Mouse (Mus musculus) MEL (cell line): ENCODE measurements around the gene Mrrf. TPM values are rescaled to one million over a fixed set of nuclear protein-coding genes. Genes with fewer than 3 reads are reported as not detected.

Source experiments
- DNase-seq: peaks from one replicate; pipeline ENCODE4 v3.0.0; 2011; ENCODE audit warnings: low read depth, low spot score
- H3K27ac ChIP-seq: 2 replicates; pipeline ENCODE4 v1.5.1; 2012; ENCODE audit warnings: low read depth, mild to moderate bottlenecking, control low read depth, low read length, moderate library complexity; ENCODE audit not compliant: control insufficient read depth
- H3K27me3 ChIP-seq, 2 experiments: fragments of 150-350 bp in 1 of 2; sonication (generic) in 1 of 2; 2 replicates each; pipeline ENCODE4 v1.6.1; 2012; ENCODE audit warnings: low read length in 2 of 2, mild to moderate bottlenecking in 2 of 2, improper control_type of control experiment in 1 of 2, moderate library complexity in 1 of 2; ENCODE audit not compliant: insufficient read depth in 2 of 2, control insufficient read depth in 1 of 2
- H3K36me3 ChIP-seq, 2 experiments: 2 replicates each; pipeline ENCODE4 v1.6.1; 2012 to 2014; ENCODE audit warnings: low read length in 2 of 2, improper control_type of control experiment in 1 of 2, inconsistent platforms in 1 of 2, mild to moderate bottlenecking in 1 of 2; ENCODE audit not compliant: insufficient read depth in 2 of 2, control insufficient read depth in 1 of 2
- H3K4me1 ChIP-seq, 2 experiments: fragments of 150-350 bp in 1 of 2; sonication (generic) in 1 of 2; 2 replicates each; pipeline ENCODE4 v1.6.1; 2012; ENCODE audit warnings: low read length in 2 of 2, improper control_type of control experiment in 1 of 2, mild to moderate bottlenecking in 1 of 2; ENCODE audit not compliant: insufficient read depth in 2 of 2, control insufficient read depth in 1 of 2
- H3K4me3 ChIP-seq, 2 experiments: fragments of 150-350 bp in 1 of 2; sonication (generic) in 1 of 2; 2 replicates each; pipeline ENCODE4 v1.5.1; 2012; ENCODE audit warnings: low read depth in 2 of 2, low read length in 2 of 2, mild to moderate bottlenecking in 2 of 2, moderate library complexity in 2 of 2, control low read depth in 1 of 2, improper control_type of control experiment in 1 of 2; ENCODE audit not compliant: control insufficient read depth in 1 of 2, insufficient read depth in 1 of 2
- H3K79me2 ChIP-seq: 2 replicates; pipeline ENCODE4 v1.6.1; 2012; ENCODE audit warnings: mild to moderate bottlenecking, low read length, moderate library complexity; ENCODE audit not compliant: control insufficient read depth, poor library complexity, insufficient read depth
- H3K9ac ChIP-seq: 2 replicates; pipeline ENCODE4 v1.6.1; 2012; ENCODE audit warnings: low read depth, mild to moderate bottlenecking, control low read depth, low read length, moderate library complexity; ENCODE audit not compliant: control insufficient read depth, poor library complexity, severe bottlenecking
- H3K9me3 ChIP-seq: fragments of 150-350 bp; sonication (generic); replicated peaks from 2 replicates; pipeline ENCODE4 v1.6.1; 2012; ENCODE audit warnings: mild to moderate bottlenecking, low read length, improper control_type of control experiment, moderate library complexity; ENCODE audit not compliant: insufficient read depth
- CHD1 ChIP-seq: IDR thresholded peaks from 2 replicates; pipeline ENCODE4 v1.6.1; 2012; ENCODE audit warnings: low read depth, mild to moderate bottlenecking, inconsistent platforms, low read length, improper control_type of control experiment
- CHD2 ChIP-seq: IDR thresholded peaks from 2 replicates; pipeline ENCODE4 v1.6.1; 2011; ENCODE audit warnings: low read length, improper control_type of control experiment
- CTCF ChIP-seq, 3 experiments: IDR thresholded peaks in 2 of 3; conservative IDR thresholded peaks in 1 of 3; 2 replicates each; pipeline ENCODE4 v1.5.1; 2011 to 2012; ENCODE audit warnings: low read length in 3 of 3, low read depth in 2 of 3, mild to moderate bottlenecking in 2 of 3, improper control_type of control experiment in 1 of 3, inconsistent platforms in 1 of 3, mixed read lengths in 1 of 3, moderate library complexity in 1 of 3; ENCODE audit not compliant: control insufficient read depth in 1 of 3, insufficient read depth in 1 of 3, poor library complexity in 1 of 3, severe bottlenecking in 1 of 3
- E2F4 ChIP-seq: IDR thresholded peaks from 2 replicates; pipeline ENCODE4 v1.6.1; 2011; ENCODE audit warnings: low read depth, low read length, improper control_type of control experiment, borderline replicate concordance
- ELF1 ChIP-seq: IDR thresholded peaks from 2 replicates; pipeline ENCODE4 v1.6.1; 2014; ENCODE audit warnings: low read depth, mild to moderate bottlenecking, inconsistent platforms, low read length, improper control_type of control experiment, moderate library complexity
- ETS1 ChIP-seq: IDR thresholded peaks from 2 replicates; pipeline ENCODE4 v1.6.1; 2012; ENCODE audit warnings: low read depth, mild to moderate bottlenecking, inconsistent platforms, low read length, improper control_type of control experiment, moderate library complexity
- GABPA ChIP-seq: IDR thresholded peaks from 2 replicates; pipeline ENCODE4 v1.6.1; 2012; ENCODE audit warnings: low read depth, mild to moderate bottlenecking, inconsistent platforms, low read length, improper control_type of control experiment, moderate library complexity
- GATA1 ChIP-seq: IDR thresholded peaks from 2 replicates; pipeline ENCODE4 v1.6.1; 2011; ENCODE audit warnings: low read depth, low read length, improper control_type of control experiment
- MAFK ChIP-seq: IDR thresholded peaks from 2 replicates; pipeline ENCODE4 v1.6.1; 2011; ENCODE audit warnings: low read depth, mild to moderate bottlenecking, low read length, improper control_type of control experiment, borderline replicate concordance
- MEF2A ChIP-seq: IDR thresholded peaks from 2 replicates; pipeline ENCODE4 v1.6.1; 2014; ENCODE audit warnings: low read depth, mild to moderate bottlenecking, inconsistent platforms, low read length, improper control_type of control experiment; ENCODE audit not compliant: poor library complexity, insufficient replicate concordance, severe bottlenecking; ENCODE audit errors: extremely low read depth
- MXI1 ChIP-seq: IDR thresholded peaks from 2 replicates; pipeline ENCODE4 v1.6.1; 2011; ENCODE audit warnings: mild to moderate bottlenecking, low read depth, low read length, improper control_type of control experiment
- MYB ChIP-seq: IDR thresholded peaks from 2 replicates; pipeline ENCODE4 v1.6.1; 2011; ENCODE audit warnings: mild to moderate bottlenecking, low read depth, low read length, improper control_type of control experiment
- NRF1 ChIP-seq: IDR thresholded peaks from 2 replicates; pipeline ENCODE4 v1.6.1; 2014; ENCODE audit warnings: low read depth, mild to moderate bottlenecking, inconsistent platforms, low read length, improper control_type of control experiment, moderate library complexity; ENCODE audit not compliant: poor library complexity, insufficient read depth, severe bottlenecking
- POLR2A ChIP-seq, 2 experiments: IDR thresholded peaks; 2 replicates each; pipeline ENCODE4 v1.6.1; 2011 to 2012; ENCODE audit warnings: low read length in 2 of 2, mild to moderate bottlenecking in 2 of 2, control low read depth in 1 of 2, improper control_type of control experiment in 1 of 2, low read depth in 1 of 2, moderate library complexity in 1 of 2; ENCODE audit not compliant: control insufficient read depth in 1 of 2, insufficient read depth in 1 of 2, poor library complexity in 1 of 2
- RAD21 ChIP-seq: IDR thresholded peaks from 2 replicates; pipeline ENCODE4 v1.6.1; 2011; ENCODE audit warnings: mild to moderate bottlenecking, low read depth, low read length, improper control_type of control experiment
- RCOR1 ChIP-seq: IDR thresholded peaks from 2 replicates; pipeline ENCODE4 v1.6.1; 2012; ENCODE audit warnings: low read depth, mild to moderate bottlenecking, inconsistent platforms, low read length, improper control_type of control experiment
- SIN3A ChIP-seq: IDR thresholded peaks from 2 replicates; pipeline ENCODE4 v1.6.1; 2012; ENCODE audit warnings: low read length, improper control_type of control experiment, inconsistent platforms
- SMC3 ChIP-seq: IDR thresholded peaks from 2 replicates; pipeline ENCODE4 v1.6.1; 2011; ENCODE audit warnings: low read depth, low read length, improper control_type of control experiment
- TAL1 ChIP-seq: IDR thresholded peaks from 2 replicates; pipeline ENCODE4 v1.6.1; 2012; ENCODE audit warnings: mild to moderate bottlenecking, inconsistent platforms, low read length, moderate library complexity, mixed read lengths
- UBTF ChIP-seq: IDR thresholded peaks from 2 replicates; pipeline ENCODE4 v1.6.1; 2012; ENCODE audit warnings: low read depth, mild to moderate bottlenecking, inconsistent platforms, low read length, improper control_type of control experiment, moderate library complexity, borderline replicate concordance; ENCODE audit not compliant: insufficient read depth
- USF1 ChIP-seq: IDR thresholded peaks from 2 replicates; pipeline ENCODE4 v1.6.1; 2014; ENCODE audit warnings: low read depth, mild to moderate bottlenecking, inconsistent platforms, low read length, improper control_type of control experiment, moderate library complexity
- ZC3H11A ChIP-seq: IDR thresholded peaks from 2 replicates; pipeline ENCODE4 v1.6.1; 2012; ENCODE audit warnings: low read depth, mild to moderate bottlenecking, inconsistent platforms, low read length, improper control_type of control experiment
- ZKSCAN1 ChIP-seq: IDR thresholded peaks from 2 replicates; pipeline ENCODE4 v1.6.1; 2012; ENCODE audit warnings: low read depth, mild to moderate bottlenecking, inconsistent platforms, low read length, improper control_type of control experiment, moderate library complexity
- ZMIZ1 ChIP-seq: IDR thresholded peaks from 2 replicates; pipeline ENCODE4 v1.6.1; 2012; ENCODE audit warnings: low read depth, mild to moderate bottlenecking, inconsistent platforms, low read length, improper control_type of control experiment, moderate library complexity
- ZNF384 ChIP-seq: IDR thresholded peaks from 2 replicates; pipeline ENCODE4 v1.6.1; 2012; ENCODE audit warnings: low read depth, mild to moderate bottlenecking, inconsistent platforms, low read length, improper control_type of control experiment
- polyA plus RNA-seq, 2 experiments: library from polyadenylated mRNA; stranded (reverse) in 1 of 2; unstranded in 1 of 2; fragments of >175 nt in 1 of 2; fragments of >200 nt in 1 of 2; gene quantifications; 2 replicates each; pipeline versions ENCODE4 v1.2.1 to v1.2.4; 2012; ENCODE audit warnings: low replicate concordance in 2 of 2, low read depth in 1 of 2; ENCODE audit not compliant: insufficient read length in 2 of 2, insufficient read depth in 1 of 2, missing spikeins in 1 of 2
- total RNA-seq: library from RNA; depleted of rRNA; stranded (reverse); fragments of 300-350 nt; gene quantifications from 2 replicates; pipeline ENCODE4 v1.2.3, GENCODE M21; 2012

The Mrrf gene
- total and polyA plus RNA-seq, 3 experiments: 28.0 to 31.2 TPM; not detected in 1

GRCm38 (mm10) chr2:36211785-36212184 is 75.6 kb downstream of the Mrrf start:
- no peak overlapping the region for H3K27ac ChIP-seq
- no peaks in the 10 kb centered on the region for H3K79me2 ChIP-seq
- H3K4me1 ChIP-seq: peaks cover 8 to 13% of the 10 kb centered on the region in 2 experiments
- H3K9ac ChIP-seq: no peak overlapping the region
- no peak overlapping the region for H3K4me3 ChIP-seq
- TF ChIP-seq SMC3 (no peak), GABPA (no peak), MEF2A (no peak), CHD2 (no peak), ZNF384 (no peak), UBTF (no peak), MYB (no peak)
- TF ChIP-seq, all 39 proteins: peak for 0
- peaks cover 0 to 7% of the 10 kb centered on the region in 2 experiments; a peak in 2 of 4 replicates for H3K36me3 ChIP-seq
- DNase-seq: no peak
- H3K27me3 ChIP-seq: no peaks in the 10 kb centered on the region
- H3K9me3 ChIP-seq: no peaks in the 10 kb centered on the region

GRCm38 (mm10) chr2:36213108-36213507 is 76.9 kb downstream of the Mrrf start:
- Histone ChIP-seq H3K4me1 (peaks cover 9 to 21% of the 10 kb centered on the region in 2 experiments), H3K4me3 (no peak overlapping the region), H3K9me3 (no peaks in the 10 kb centered on the region), H3K27ac (no peak overlapping the region), H3K36me3 (peaks cover 0 to 10% of the 10 kb centered on the region in 2 experiments; a peak in 2 of 4 replicates), H3K9ac (no peak overlapping the region), H3K79me2 (no peaks in the 10 kb centered on the region), H3K27me3 (no peaks in the 10 kb centered on the region)
- TF ChIP-seq ZNF384 (no peak), SMC3 (0 out of 2 replicates have a peak, but pooled peaks have one; percentile 1), CHD2 (no peak), TAL1 (no peak), NRF1 (no peak)
- peak; percentile 77 for DNase-seq

- Histone ChIP-seq H3K79me2 (no peaks in the 10 kb centered on the region), H3K9ac (peak overlapping the region; percentile 48), H3K4me1 (peaks cover 9 to 21% of the 10 kb centered on the region in 2 experiments), H3K27me3 (no peaks in the 10 kb centered on the region), H3K36me3 (peaks cover 0 to 10% of the 10 kb centered on the region in 2 experiments; a peak in 2 of 4 replicates), H3K9me3 (no peaks in the 10 kb centered on the region), H3K27ac (no peak overlapping the region), H3K4me3 (peak overlapping the region in 1 of 2 experiments; percentile 66; a peak in 2 of 4 replicates)
- DNase-seq: peak; percentile 91
- no peak for TF ChIP-seq E2F4
- TF ChIP-seq SIN3A: peak; percentile 84
- no peak for TF ChIP-seq ZKSCAN1
- TF ChIP-seq MXI1: peak; percentile 90
- no peak; the same call in none of the 2 replicates for TF ChIP-seq RAD21
- peak; percentile 72 to 98 (median 92) for TF ChIP-seq CTCF (IDR thresholded peaks at IDR 0.05 in 2 of 3, conservative IDR thresholded peaks at IDR 0.05 in 1 of 3; ENCODE audit: control insufficient read depth in 1 of 3, insufficient read depth in 1 of 3, low read depth in 2 of 3, low read length in 3 of 3, poor library complexity in 1 of 3, severe bottlenecking in 1 of 3)
- TF ChIP-seq RCOR1: no peak
- TF ChIP-seq MAFK: no peak
- TF ChIP-seq SMC3: peak; percentile 98
- TF ChIP-seq ZMIZ1: no peak
- TF ChIP-seq POLR2A (IDR thresholded peaks at IDR 0.05; ENCODE audit: control insufficient read depth in 1 of 2, insufficient read depth in 1 of 2, low read depth in 1 of 2, low read length in 2 of 2, poor library complexity in 1 of 2): no peak
- no peak for TF ChIP-seq GATA1
- peak; percentile 92 for TF ChIP-seq USF1
- TF ChIP-seq ZNF384: no peak
- TF ChIP-seq MYB: no peak
- TF ChIP-seq ZC3H11A: peak; percentile 93
- no peak for TF ChIP-seq ETS1
- no peak for TF ChIP-seq CHD1
- no peak for TF ChIP-seq ELF1
Observed at GRCm38 (mm10) chr2:36214023-36214422, 77.8 kb downstream of the Mrrf start.
